Mouse (Mus musculus) adrenal gland (tissue): ENCODE measurements at regions not wholly inside any gene's neighbourhood (a gene's known extent, or its start where the extent isn't known, plus 50 kb on each side); places are given as distances from the start of the nearest gene placed in this dataset.

ENCODE experiments used
- intact Hi-C: fragments of 180-260 bp; cut with DNase I; formaldehyde crosslinking; loops from one replicate; pipeline ENCODE4 v1.15.1; 2025

DNA sequence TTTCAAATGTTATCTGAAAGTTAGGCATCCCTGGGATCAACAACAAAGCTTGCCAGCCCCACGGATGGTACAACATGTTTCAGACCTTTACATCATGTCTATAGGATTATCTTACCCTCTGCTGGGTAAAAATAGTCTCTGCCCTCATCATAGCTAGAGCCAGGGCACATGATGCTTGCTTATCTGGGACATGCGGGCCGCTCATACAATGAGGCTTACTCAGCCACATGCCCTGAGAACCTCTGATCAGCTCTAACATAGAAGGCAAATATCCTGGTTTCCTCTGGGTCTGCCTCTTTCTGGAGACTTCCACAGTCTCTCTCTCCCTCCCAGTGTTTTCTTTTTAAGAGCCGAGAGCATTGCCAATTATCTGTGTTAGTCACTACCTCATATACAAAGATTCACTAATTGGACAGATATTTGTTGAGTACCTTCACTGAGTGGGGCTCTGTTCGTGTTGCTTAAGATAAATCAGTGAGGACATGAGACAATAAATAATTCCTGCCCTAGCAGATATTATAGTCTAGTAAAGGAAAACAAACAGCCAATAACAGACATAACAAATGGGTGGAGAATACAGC, 256.6 kb downstream of the Fam49a start:
- intact Hi-C loops, result no loop called here

DNA sequence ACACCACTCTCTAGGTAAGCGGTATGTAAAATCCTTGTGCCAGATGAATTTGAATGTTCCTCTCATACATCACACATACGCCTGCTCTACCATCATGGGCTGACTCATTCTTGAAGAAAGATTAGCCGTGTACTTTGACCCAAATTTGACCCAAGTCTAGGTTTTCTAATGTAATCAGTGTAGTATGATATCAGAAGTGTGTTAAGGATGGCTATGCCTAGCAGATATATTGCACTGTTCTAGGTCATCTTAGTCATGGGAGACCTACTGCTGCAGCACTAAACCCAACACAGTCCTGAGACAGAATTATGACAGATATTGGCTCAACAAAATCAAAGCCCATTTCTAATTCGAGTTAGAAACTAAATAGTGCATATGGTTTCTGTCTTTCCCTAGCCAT, 255.1 kb downstream of the Fam49a start:
- intact Hi-C loops, result no loop called here

DNA sequence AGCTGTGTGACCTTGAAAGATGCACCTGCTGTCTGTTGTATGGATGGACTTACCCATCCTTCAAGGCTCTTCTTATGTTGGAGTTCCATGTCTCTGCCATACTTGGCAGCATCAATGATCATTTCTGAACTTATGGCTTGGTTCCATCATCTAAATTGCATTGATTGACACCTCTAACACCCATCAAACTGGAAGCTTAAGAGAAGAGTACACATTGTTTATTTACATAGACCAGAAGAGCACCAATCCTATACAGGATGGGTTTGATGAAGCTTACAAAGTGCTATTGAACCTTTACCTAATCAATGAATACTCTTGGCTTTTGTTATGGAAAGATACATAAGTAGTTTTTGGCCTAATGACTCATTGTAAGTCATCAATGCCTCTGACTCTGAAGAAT, 248.8 kb downstream of the Fam49a start:
- intact Hi-C loops, result no loop called here

DNA sequence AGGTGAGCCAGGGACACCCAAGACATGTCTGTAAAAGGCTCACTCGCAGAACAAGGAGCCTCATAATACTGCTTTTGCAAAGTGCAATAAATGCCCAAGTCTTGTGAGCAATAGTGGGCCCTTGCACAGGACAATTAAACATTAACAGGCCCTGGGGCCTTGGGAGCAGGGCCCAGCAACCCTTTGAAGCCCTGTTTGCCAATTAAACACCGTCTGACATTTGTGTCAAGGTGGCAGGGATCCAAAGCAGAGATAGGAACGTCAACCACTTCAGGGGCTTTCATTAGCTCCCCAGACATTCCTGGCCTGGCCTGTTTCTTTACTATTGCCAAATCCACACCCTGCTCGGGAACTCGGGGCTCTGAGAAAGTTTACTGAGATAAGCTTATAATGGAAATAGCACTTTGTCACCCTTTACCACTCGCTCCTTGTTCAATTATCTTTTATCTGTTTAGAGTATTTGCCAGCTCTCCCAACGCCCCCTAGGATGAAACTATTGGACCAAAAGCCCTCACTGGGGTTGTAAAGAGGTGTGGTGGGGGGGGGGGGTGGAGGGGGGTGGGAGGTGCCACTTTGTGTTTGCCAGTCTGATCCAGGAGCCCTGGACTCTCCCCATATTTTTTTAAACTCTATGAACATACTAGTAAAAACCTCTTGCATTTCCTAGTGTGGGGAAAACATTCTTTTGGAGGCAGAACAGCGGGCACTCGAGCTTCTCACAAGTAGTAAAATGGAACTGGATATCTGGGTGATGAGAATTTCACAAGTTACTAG, 247.4 kb downstream of the Fam49a start:
- intact Hi-C loops, result no loop called here

DNA sequence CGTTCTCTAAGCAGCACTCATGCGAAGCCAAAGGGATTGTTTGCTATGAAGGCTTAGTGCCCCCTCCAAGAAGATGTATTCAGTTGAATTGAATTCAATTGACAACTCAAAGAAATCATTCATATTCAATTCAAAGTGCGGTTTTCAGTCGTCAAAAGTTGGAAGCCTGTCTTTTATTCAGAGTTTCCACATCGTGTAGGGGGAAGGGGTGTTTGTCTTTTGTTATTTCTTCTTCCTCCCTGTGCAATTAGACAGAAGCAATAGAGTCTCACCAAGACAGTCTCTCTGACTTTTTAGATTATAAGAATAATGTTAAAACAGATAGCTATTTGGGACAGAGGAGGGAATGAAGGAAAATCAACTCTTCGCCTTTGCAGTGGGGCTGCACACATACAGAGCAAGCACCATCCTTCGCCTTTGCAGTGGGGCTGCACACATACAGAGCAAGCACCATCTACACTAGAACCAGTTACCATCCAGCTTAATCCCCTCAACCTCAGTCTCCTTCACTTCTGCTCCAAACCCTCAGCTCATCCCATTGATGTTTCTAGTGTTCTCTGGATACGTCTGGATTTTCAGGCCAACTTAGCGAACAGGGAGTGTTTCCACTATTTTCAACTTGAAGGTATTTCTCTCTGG, 246.7 kb downstream of the Fam49a start:
- intact Hi-C loops, result no loop called here

DNA sequence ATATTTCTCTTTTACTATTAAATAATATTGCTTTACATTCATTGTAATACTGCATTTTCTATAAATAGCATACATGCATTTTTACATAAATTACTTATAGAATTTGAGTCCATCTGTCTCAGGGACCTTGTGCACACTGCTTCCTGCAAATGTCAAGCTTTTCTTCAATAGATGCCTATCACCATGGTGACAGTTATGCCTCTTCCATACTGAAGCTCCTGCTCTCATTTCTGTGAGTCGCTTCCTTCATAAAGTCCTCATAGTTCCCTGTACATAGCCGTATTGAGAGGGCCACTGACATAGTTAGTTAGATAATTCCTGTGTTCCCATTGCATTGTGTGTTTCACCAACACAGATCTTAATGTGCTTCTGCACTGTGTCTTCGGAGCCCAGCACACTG, 244.7 kb downstream of the Fam49a start:
- intact Hi-C loops, result no loop called here

DNA sequence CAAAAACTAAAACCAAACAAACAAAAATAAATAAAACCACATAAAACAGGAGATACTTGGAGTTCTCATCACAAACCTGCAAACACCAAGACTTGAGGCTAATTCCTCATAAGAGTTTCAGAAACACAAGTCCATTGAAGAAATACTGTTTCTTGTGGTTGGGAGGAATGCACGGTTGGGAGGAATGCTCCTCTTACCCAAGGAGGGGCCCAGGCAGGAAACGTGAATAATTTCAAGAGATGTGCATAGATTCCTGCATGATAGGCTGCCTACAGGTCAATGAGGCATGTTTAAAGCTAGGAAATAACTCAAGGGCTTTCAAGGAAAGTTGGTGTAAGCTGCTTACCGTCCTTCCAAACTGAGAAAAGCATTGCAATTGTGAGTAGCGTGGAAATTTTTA, 243.7 kb downstream of the Fam49a start:
- intact Hi-C loops, result no loop called here

DNA sequence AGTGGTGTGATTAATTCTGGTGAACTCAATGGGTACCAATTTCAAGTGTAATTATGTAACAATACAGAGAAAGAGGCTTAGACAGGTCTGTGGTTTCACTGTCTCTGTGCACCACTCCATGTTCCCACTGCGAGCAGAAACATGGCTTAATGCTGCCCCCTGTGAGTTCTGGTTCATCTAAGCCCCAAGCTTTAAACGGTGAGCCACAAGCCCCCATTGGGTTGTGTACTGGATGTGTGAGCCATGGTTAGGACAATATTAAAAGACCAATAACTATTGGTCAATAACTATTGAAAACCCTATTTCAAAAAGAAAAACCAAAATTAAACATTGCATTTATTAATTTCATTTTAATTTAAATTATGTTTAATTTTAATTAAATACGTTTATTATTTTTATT, 238.0 kb downstream of the Fam49a start:
- intact Hi-C loops, result no loop called here

DNA sequence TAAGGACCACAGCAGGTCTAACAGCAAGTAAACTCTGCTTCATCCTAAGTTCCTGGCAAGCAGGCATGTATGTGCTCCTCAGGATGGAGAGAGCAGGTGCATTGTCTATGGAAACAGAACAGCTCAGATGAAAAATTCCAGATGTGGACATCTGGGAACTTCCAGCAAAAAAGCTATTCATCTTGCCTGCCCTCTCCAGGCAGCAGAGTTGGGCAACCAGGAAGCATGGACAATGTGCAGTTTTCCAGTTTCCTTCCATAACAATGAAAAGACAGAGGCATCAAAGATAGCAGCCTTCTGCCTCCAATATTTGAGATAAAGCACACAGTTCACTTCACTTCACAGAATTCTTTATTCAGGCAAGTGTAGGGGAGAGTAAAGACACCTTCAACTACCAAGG, 236.7 kb downstream of the Fam49a start:
- intact Hi-C loops, result no loop called here

DNA sequence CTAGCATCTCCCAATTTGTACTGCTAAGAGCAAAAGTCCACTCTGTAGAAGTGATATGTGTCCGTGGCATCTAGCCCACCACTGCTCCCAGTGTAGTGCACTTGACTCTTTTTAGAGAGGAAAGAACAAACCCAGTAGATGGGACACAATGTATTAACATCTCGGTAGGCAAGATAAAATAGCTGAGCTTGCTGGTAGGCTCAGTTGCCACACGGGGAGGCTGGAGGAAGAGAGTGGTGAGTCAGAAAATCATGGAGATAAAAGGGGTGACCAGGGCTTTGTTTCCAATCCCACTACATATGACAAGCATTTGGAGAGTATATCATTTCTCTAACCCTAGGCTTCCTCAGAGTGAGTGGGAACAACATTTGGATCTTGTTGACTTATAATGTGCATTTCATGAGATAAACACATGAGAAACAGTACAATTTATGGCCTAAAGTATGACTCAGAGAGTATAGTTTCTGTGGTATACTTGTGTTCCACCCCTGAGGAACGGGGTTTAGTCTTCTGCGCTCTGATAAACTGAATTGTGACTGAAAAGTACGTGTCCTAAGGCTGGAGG, 235.4 kb downstream of the Fam49a start:
- intact Hi-C loops, result no loop called here

DNA sequence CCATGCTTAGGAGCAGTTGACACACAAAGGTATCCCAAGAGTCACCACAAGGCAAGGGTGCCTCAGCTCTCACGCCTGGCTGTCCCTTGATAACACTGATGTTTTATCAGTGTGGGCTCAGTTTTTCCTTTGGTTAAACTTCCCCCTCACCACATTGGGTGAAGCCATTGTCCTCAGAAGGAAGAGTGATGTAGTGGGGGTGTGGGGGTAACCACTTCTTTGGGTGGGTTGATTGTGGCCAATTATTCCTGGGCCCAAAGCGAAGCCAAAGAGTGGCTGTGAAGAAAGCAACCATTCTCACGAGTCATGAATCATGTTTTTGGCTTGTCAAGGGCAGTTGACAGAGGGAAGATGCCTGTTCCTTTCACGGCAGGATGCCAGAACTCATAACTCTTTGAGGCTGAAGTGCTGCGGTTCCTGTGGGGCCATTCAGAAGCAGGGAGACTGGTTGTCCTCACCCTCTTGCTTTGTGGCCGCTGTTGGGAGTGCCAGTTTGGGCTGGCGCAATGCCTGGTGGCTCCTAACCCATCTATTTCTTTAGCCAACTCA, 234.7 kb downstream of the Fam49a start:
- intact Hi-C loops, result no loop called here

DNA sequence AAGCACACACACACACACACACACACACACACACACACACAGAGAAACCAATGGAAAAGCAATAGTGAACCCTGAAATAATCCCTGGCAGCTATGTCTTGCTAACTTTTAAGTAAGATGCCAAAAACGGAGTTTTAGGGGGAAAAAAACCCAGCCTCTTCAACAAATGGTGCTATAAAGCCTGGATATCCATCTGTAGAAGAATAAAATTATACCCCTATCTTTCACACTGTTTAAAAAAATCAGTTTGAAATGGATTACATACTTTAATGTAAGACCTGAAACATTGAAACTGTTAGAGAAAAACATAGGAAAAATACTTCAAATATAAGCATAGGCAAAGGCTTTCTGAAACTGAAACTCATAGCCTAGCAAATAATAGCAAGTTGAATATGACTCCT, 228.2 kb downstream of the Fam49a start:
- intact Hi-C loops, result no loop called here

DNA sequence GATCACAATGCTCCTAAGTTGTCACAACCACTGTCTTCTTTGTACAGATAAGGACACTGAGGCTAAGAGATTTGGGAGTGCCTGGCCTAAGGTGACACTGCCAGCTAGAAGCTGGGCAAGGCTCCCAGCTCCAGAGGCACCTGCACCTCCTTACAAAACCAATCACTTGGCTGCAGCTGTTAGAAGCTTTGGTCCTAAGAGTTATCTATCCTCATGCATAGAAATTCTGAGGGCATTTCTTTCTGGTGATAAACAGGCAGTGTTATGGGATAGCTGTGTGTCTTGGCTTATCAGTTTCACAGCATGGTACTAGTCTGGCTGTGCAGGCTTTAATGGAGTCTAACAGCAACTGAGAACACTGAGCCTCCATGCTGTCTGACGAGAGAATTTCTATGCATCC, 226.2 kb downstream of the Fam49a start:
- intact Hi-C loops, result no loop called here

DNA sequence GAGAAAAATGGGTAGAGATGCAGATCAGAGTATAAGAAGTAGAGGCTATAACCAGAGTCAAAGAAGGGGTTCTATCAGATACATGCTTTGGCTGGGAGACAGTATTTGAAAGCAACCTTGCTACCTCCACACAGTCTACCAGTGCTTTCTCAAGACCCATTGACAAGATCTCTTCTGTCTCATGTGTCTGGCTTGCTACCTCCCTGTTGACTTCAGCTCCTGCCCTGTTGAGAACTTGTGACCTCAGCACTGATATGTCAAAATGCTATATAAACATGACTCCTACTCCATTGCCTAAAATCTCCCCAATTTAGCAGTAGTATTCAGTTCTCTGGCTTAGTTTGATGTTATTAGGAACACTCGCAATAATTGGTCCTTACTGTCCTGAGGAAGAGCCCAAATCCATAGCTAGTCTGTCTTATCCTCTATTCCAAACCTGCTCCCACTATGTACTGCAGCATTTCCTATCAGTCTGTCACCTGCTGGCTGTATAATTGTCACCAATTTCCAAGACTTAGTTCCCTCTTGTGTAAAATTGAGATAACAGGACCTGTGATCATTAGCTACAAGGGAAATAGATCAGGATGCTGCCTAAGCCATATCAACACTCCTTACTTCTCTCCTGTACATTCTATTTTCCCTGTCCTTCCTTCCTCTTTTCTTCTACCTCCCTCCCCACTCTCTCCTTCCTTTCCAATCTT, 224.9 kb downstream of the Fam49a start:
- intact Hi-C loops, result no loop called here

DNA sequence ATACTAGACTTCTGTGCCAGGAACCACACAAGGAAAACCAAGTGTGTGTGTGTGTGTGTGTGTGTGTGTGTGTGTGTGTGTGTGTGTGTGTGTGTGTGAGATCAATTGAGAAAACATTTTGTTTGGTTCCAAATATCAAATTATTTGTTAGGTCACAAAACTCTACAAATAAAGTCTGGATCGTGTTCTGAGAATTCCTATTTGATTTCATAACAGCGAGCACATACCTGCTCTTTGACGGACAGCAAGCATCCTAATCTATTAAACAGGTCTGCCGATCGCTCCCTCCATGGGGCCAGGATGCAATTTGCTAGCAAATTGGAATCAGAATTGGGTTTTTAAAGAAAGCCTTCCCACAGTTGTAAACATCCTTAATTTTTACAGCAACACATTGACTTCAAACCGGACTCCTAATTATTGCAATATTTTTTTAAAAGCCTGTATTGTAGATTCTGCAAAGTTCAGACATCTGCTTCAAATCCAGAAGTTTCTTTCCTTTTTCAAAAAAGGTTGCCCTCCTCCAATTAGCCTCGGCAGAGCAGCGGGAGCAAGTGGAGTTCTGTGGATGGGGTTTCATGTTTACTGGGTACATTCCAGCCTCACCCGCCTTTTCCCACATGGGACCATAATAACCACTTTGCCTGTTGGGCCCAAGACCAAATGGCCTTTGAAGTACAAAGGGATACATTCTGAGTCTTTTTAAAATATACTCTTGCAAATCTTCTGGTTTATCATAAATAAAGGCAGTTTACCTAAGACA, 223.2 kb downstream of the Fam49a start:
- intact Hi-C loops, result no loop called here

DNA sequence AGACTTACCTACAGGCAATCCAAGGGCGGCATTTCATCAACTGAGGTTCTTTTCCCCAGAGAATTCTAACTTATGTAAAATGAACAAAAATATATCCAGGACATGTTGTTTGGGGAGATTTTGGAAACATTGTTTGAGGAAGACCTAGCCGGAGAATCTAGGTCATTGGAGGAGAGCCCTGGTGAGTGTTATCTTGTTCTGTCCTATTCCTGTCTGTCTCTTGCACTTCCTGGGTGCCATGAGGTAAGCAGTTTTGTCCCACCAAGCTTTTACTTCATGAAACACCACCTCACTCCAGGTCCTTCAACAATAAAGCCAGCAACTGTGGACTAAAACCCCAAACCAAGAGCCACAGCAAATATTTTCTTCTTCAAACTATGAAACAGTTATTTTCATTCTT, 218.5 kb downstream of the Fam49a start:
- intact Hi-C loops, result no loop called here

DNA sequence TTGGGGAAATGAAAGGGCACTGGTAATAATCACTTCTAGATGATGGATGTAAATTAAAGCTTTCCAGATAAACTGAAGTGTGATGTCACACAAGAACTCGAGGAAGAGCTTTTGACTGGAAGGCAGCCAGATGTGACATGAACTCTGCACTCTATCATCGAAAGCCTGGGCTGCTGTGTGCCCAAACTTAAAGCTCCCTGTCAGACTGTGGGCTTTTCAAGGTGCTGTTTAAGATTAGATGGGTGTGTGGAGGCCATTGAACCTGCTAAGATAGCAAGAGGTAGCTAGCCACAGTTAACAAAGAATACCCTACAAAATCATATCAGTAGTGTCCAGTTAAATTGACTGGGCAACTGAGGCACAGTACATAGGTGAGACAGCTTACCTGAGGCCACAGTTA, 190.1 kb downstream of the Fam49a start:
- intact Hi-C loops, result no loop called here

DNA sequence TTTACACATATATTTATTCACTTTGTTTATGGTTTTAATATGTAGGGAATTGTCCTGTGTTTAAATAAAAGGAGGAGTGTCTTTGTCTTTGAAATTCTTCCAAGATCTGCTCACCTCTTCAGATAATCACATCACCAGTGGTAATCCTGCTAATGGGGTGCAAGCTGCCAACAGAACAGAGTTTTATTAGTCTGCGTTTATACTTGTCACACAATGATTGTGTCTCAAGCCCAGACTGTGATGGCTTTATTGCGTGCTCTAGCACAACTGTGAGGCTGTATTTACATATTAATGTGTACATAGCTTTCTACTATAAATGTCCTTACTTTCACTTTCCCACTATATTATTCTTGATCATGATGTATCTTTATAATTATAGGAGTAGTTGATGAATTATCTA, 184.8 kb downstream of the Fam49a start:
- intact Hi-C loops, result no loop called here

DNA sequence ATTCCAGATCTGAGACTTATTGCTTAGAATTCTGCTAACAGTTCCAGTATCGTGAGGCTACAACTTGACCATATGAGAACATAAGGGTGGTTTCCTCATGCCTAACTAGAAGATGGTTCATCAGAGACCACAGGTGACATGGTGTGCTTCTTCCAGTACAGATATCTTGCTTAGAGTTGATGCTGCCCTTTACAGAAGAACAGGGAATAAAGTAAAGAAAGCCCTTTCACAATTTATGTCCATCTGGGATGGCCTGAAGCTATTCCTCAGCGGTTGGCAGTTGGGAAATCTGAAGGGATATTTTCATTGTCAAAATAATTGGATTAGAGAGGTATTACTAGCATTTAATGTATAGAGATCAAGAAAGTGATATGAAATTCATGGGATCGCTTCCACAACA, 184.3 kb downstream of the Fam49a start:
- intact Hi-C loops, result no loop called here

DNA sequence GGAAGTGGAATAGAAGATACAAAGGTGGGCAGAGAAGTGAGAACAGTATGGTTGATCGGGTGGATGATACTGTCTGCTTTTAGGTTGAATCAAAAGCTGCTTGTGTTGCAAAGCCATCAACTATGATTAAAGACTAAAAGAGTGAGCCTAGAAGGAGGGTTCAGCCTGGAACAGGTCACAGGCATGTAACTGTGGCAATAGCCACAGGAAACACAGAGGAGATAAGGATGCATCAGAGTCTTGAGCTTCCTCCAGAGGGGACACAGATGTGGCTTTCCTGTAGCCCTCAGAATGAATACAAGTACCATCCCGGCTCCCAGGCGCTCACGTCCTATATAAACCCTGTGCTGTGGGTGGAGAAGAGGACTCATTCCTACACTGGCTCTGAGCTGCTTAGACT, 180.9 kb downstream of the Fam49a start:
- intact Hi-C loops, result no loop called here

DNA sequence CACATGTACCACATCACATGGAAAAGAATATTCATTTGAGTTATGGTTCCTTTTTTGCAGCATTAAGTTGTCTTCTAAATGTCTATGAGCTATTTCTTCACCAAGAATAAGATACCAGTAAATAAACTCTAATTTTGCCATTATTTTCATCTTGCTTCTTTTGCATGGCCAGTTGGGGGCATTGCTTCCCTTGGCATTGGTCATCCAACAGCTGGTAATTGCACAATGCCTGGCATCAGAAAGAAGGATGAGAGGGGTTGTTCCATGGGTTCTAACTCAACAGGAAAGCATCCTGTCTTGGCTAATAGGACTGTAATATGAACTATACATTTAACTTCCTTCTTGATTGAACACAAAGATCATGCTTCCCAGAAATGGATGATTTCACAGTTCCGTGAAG, 174.4 kb downstream of the Fam49a start:
- intact Hi-C loops, result no loop called here
